Mouse (Mus musculus) liver, postnatal 0 days (tissue): Measurements from ENCODE around the gene Pigh.

Source experiments
- CTCF ChIP-seq: sonication (generic); IDR thresholded peaks from 2 replicates; pipeline ENCODE4 v1.5.1; 2016; ENCODE audit warnings: antibody characterized with exemption, low read depth
- EP300 ChIP-seq: IDR thresholded peaks from 2 replicates; pipeline ENCODE4 v1.6.1; 2016; ENCODE audit warnings: antibody characterized with exemption, low read depth, mild to moderate bottlenecking

DNA sequence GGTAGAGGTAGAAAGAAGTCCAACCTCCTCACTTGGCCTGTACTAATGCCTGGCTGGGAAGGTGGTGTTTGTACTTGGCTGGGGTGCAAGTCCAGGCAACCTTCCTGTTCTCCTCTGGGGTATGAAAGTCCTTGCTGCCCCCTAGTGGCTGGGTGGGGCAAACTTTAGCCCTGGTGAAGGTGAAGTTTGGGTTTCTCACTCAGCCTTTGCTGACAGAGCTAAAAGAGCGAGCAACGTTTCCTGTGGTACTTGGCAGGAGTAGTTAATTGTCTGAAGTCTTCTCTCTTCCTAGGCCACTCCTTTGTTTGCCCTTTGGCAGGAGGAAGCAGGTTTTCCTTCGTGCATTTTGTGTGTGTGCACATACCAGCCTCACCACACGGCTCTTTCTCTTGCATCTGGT lies 3.1 kb upstream of the Pigh start:
- peak; percentile 82 for TF ChIP-seq CTCF
- no peak for TF ChIP-seq EP300
